Mouse (Mus musculus): ENCODE measurements around the gene Fam222b. TPM values are rescaled to one million over a fixed set of nuclear protein-coding genes. Genes with fewer than 3 reads are reported as not detected.

Fam222b gene
- polyA plus RNA-seq, 1 experiment from 2014 or later: 30.7 TPM

GRCm38 (mm10) chr11:78188331-78189233, 94.1 kb downstream of the Fam222b start, which contains the start of gene Rab34:
TSS of gene Rab34 (plus strand) at chr11:78188430.
- Histone ChIP-seq H3K4me1 (replicated peaks) (peaks cover 26% of the 10 kb centered on the region), H3K27me3 (no peaks in the 10 kb centered on the region), H3K4me3 (replicated peaks) (peak within 1 kb of the TSS; percentile 71), H3K9ac (replicated peaks) (peak within 1 kb of the TSS; percentile 89), H3K27ac (peak within 1 kb of the TSS; percentile 91), H3K9me3 (no peaks in the 10 kb centered on the region), H3K36me3 (peaks cover 28% of the 10 kb centered on the region), H3K4me2 (replicated peaks) (peak within 1 kb of the TSS; percentile 72)
- under 1% methylated on average over 73 of the region's 80 CpGs for WGBS
- ATAC-seq: peak; percentile 84

GRCm38 (mm10) chr11:78189234-78190040, 95.0 kb downstream of the Fam222b start:
- Histone ChIP-seq H3K4me3 (replicated peaks) (peak overlapping the region; percentile 71), H3K4me1 (replicated peaks) (peaks cover 24% of the 10 kb centered on the region), H3K27ac (peak overlapping the region; percentile 91), H3K9me3 (no peaks in the 10 kb centered on the region), H3K27me3 (no peaks in the 10 kb centered on the region), H3K36me3 (peaks cover 29% of the 10 kb centered on the region), H3K9ac (replicated peaks) (peak overlapping the region; percentile 89), H3K4me2 (replicated peaks) (peak overlapping the region; percentile 72)
- under 1% methylated on average over 42 of the region's 42 CpGs for WGBS
- ATAC-seq: peak; percentile 82

GRCm38 (mm10) chr11:78190041-78190440, 95.6 kb downstream of the Fam222b start:
- Histone ChIP-seq H3K9ac (replicated peaks) (peak overlapping the region; percentile 89; the same call in 1 of the 2 replicates), H3K27ac (peak overlapping the region; percentile 91)
- WGBS: 76% methylated on average over 6 of the region's 6 CpGs

GRCm38 (mm10) chr11:78193113-78193512, 98.7 kb downstream of the Fam222b start, which contains the start of gene Proca1:
TSS of gene Proca1 (plus strand) at chr11:78193392.
- no peak within 1 kb of the TSS for H3K4me3 ChIP-seq (replicated peaks)
- H3K4me1 ChIP-seq (replicated peaks): peaks cover 26% of the 10 kb centered on the region
- no peaks in the 10 kb centered on the region for H3K27me3 ChIP-seq
- no peak for ATAC-seq
- no peaks in the 10 kb centered on the region for H3K9me3 ChIP-seq
- H3K4me2 ChIP-seq (replicated peaks): no peak within 1 kb of the TSS
- peaks cover 29% of the 10 kb centered on the region for H3K36me3 ChIP-seq
- no peak within 1 kb of the TSS for H3K9ac ChIP-seq (replicated peaks)
- WGBS: 100% methylated on average over 1 of the region's 1 CpGs
- H3K27ac ChIP-seq: no peak within 1 kb of the TSS

More at GRCm38 (mm10) chr11:78190041-78190440, 95.6 kb downstream of the Fam222b start:
- H3K9me3 ChIP-seq: no peaks in the 10 kb centered on the region
- H3K4me1 ChIP-seq (replicated peaks): peaks cover 30% of the 10 kb centered on the region
- H3K36me3 ChIP-seq: peaks cover 29% of the 10 kb centered on the region
- peak overlapping the region; percentile 71 for H3K4me3 ChIP-seq (replicated peaks)
- peak overlapping the region; percentile 72 for H3K4me2 ChIP-seq (replicated peaks)
- ATAC-seq: no peak
- H3K27me3 ChIP-seq: no peaks in the 10 kb centered on the region

- Histone ChIP-seq H3K27ac (no peak overlapping the region), H3K9me3 (no peaks in the 10 kb centered on the region), H3K36me3 (peaks cover 29% of the 10 kb centered on the region), H3K27me3 (no peaks in the 10 kb centered on the region), H3K4me3 (replicated peaks) (peak overlapping the region; percentile 31), H3K4me2 (replicated peaks) (peak overlapping the region; percentile 47), H3K4me1 (replicated peaks) (peaks cover 20% of the 10 kb centered on the region), H3K9ac (replicated peaks) (peak overlapping the region; percentile 36)
- peak; percentile 54; the same call in 1 of the 2 replicates for ATAC-seq
- WGBS: 5% methylated on average over 30 of the region's 30 CpGs
These were observed 100.1 kb downstream of the Fam222b start for GRCm38 (mm10) chr11:78194411-78195100.

GRCm38 (mm10) chr11:78195101-78195863, 100.8 kb downstream of the Fam222b start:
- peaks cover 12% of the 10 kb centered on the region for H3K4me1 ChIP-seq (replicated peaks)
- WGBS: 55% methylated on average over 23 of the region's 23 CpGs
- peak overlapping the region; percentile 47 for H3K4me2 ChIP-seq (replicated peaks)
- H3K9me3 ChIP-seq: no peaks in the 10 kb centered on the region
- H3K27me3 ChIP-seq: no peaks in the 10 kb centered on the region
- ATAC-seq: no peak
- peak overlapping the region; percentile 36; the same call in 1 of the 2 replicates for H3K9ac ChIP-seq (replicated peaks)
- no peak overlapping the region for H3K27ac ChIP-seq
- H3K4me3 ChIP-seq (replicated peaks): peak overlapping the region; percentile 31
- H3K36me3 ChIP-seq: peaks cover 29% of the 10 kb centered on the region

- Histone ChIP-seq H3K4me1 (replicated peaks) (no peaks in the 10 kb centered on the region), H3K27ac (no peak overlapping the region), H3K27me3 (no peaks in the 10 kb centered on the region), H3K4me3 (replicated peaks) (no peak overlapping the region), H3K36me3 (peaks cover 46% of the 10 kb centered on the region), H3K4me2 (replicated peaks) (no peak overlapping the region), H3K9ac (replicated peaks) (no peak overlapping the region), H3K9me3 (no peaks in the 10 kb centered on the region)
- ATAC-seq: no peak
- 94% methylated on average over 3 of the region's 3 CpGs for WGBS
These were observed 107.9 kb downstream of the Fam222b start for GRCm38 (mm10) chr11:78202372-78202771.

GRCm38 (mm10) chr11:78204287-78204686, 109.8 kb downstream of the Fam222b start:
- WGBS: 83% methylated on average over 6 of the region's 6 CpGs
- Histone ChIP-seq H3K36me3 (peaks cover 65% of the 10 kb centered on the region), H3K9ac (replicated peaks) (no peak overlapping the region), H3K27ac (peak overlapping the region; percentile 14; the same call in 1 of the 2 replicates), H3K4me2 (replicated peaks) (no peak overlapping the region), H3K27me3 (no peaks in the 10 kb centered on the region), H3K4me3 (replicated peaks) (no peak overlapping the region), H3K9me3 (no peaks in the 10 kb centered on the region), H3K4me1 (replicated peaks) (no peaks in the 10 kb centered on the region)
- ATAC-seq: no peak

GRCm38 (mm10) chr11:78205361-78206206, 111.1 kb downstream of the Fam222b start:
- peaks cover 78% of the 10 kb centered on the region for H3K36me3 ChIP-seq
- no peak for ATAC-seq
- H3K4me3 ChIP-seq (replicated peaks): no peak overlapping the region
- no peaks in the 10 kb centered on the region for H3K27me3 ChIP-seq
- H3K4me2 ChIP-seq (replicated peaks): no peak overlapping the region
- 73% methylated on average over 13 of the region's 13 CpGs for WGBS
- H3K27ac ChIP-seq: peak overlapping the region; percentile 59
- no peaks in the 10 kb centered on the region for H3K9me3 ChIP-seq
- no peaks in the 10 kb centered on the region for H3K4me1 ChIP-seq (replicated peaks)
- H3K9ac ChIP-seq (replicated peaks): no peak overlapping the region
